9 mouse cellular contexts compared by ENCODE assay signal in genomic region chr11:88159389-88159788, GRCm38 (mm10). TPM values are rescaled to one million over a fixed set of nuclear protein-coding genes. Genes with fewer than 3 reads are reported as not detected.
DNase-seq lines count a peak whose midpoint lies in the region; ATAC-seq lines count a peak whose summit lies in the region.
"Had no signal": no experiment of that assay in that cellular context is flagged by ENCODE, and none has a peak within 500 bp of the region (broad histone marks: within the 10 kb centered on the region; RNA-seq: fewer than 3 reads in every experiment).

No protein-coding gene starts in this region.

- 0 out of 2 replicates have a peak overlapping the region, but pooled peaks have one; percentile 3 for H3K9ac ChIP-seq in neural tube, embryonic 11.5 days (ENCODE audit: low read length)
- no peak overlapping the region for H3K9ac ChIP-seq in limb, embryonic 13.5 days
- H3K9ac ChIP-seq: neural tube, embryonic 12.5 days had no signal

- no peaks in the 10 kb centered on the region for H3K36me3 ChIP-seq in neural tube, embryonic 11.5 days (ENCODE audit: control insufficient read depth, insufficient read depth, low read length)
- H3K36me3 ChIP-seq in limb, embryonic 13.5 days, result no peaks in the 10 kb centered on the region
- H3K36me3 ChIP-seq: neural tube, embryonic 12.5 days had no signal

- no peak overlapping the region for H3K4me2 ChIP-seq in neural tube, embryonic 11.5 days (ENCODE audit: low read depth)
- no peak overlapping the region for H3K4me2 ChIP-seq in limb, embryonic 13.5 days (replicated peaks)
- H3K4me2 ChIP-seq: neural tube, embryonic 12.5 days had no signal

- H3K9me3 ChIP-seq in neural tube, embryonic 11.5 days (ENCODE audit: control insufficient read depth, low read length), result no peaks in the 10 kb centered on the region
- H3K9me3 ChIP-seq in limb, embryonic 13.5 days, result no peaks in the 10 kb centered on the region
- H3K9me3 ChIP-seq: neural tube, embryonic 12.5 days had no signal

- H3K27me3 ChIP-seq in neural tube, embryonic 11.5 days (ENCODE audit: control insufficient read depth, insufficient read depth, low read length), result no peaks in the 10 kb centered on the region
- no peaks in the 10 kb centered on the region for H3K27me3 ChIP-seq in limb, embryonic 13.5 days

- WGBS in neural tube, embryonic 11.5 days, result 66% methylated on average over 11 of the region's 11 CpGs
- WGBS in limb, embryonic 13.5 days, result 54% methylated on average over 11 of the region's 11 CpGs

- no peak for ATAC-seq in neural tube, embryonic 11.5 days (ENCODE audit: insufficient read depth, low FRiP score, low TSS enrichment)
- ATAC-seq in limb, embryonic 13.5 days (ENCODE audit: low FRiP score, low read depth), result no peak

- H3K27ac ChIP-seq in neural tube, embryonic 11.5 days (ENCODE audit: low read depth, low read length), result no peak overlapping the region
- peak overlapping the region; percentile 44; the same call in 1 of the 2 replicates for H3K27ac ChIP-seq in limb, embryonic 13.5 days
- H3K27ac ChIP-seq: neural tube, embryonic 12.5 days had no signal

- no peak overlapping the region for H3K4me3 ChIP-seq in neural tube, embryonic 11.5 days (ENCODE audit: low read depth, low read length)
- H3K4me3 ChIP-seq in limb, embryonic 13.5 days, result no peak overlapping the region
- H3K4me3 ChIP-seq: neural tube, embryonic 12.5 days had no signal

- peak; percentile 53 for DNase-seq in cerebellum, adult 9-11 months
- DNase-seq in cerebellum, adult 8-10 months, result no peak
- DNase-seq in neural tube, embryonic 11.5 days (ENCODE audit: low spot score), result no peak
- no peak for DNase-seq in neural tube, embryonic 10.5 days (ENCODE audit: extremely low spot score, low spot score)
- DNase-seq in frontal cortex, postnatal 10 days (ENCODE audit: low spot score in 2 of 2), result no peak
- DNase-seq in retina, embryonic 14.5 days (ENCODE audit: low spot score), result no peak
- DNase-seq in frontal cortex, postnatal 25 days (ENCODE audit: low spot score in 2 of 2), result no peak

- H3K4me1 ChIP-seq in neural tube, embryonic 11.5 days (ENCODE audit: control insufficient read depth, insufficient read depth, low read length), result peaks cover 47% of the 10 kb centered on the region
- H3K4me1 ChIP-seq in limb, embryonic 13.5 days, result peaks cover 72% of the 10 kb centered on the region

RNA-seq across cellular contexts. Expression of gene Mrps23, which starts 44.8 kb away (rescaled TPM):
- polyA plus RNA-seq in neural tube, embryonic 11.5 days (2014; fragmentation: Nextera tagmentation; extraction: Ambion mirVana), result 76.3 and 85.5 TPM in 2 replicates
- 54.8 and 55.5 TPM in 2 replicates for polyA plus RNA-seq in limb, embryonic 13.5 days (2015; fragmentation: Nextera tagmentation; extraction: Ambion mirVana)
